Mouse (Mus musculus) myocyte (in vitro differentiated cells): Measurements from ENCODE around the gene Cbfb.

Experiments used
- CEBPB ChIP-seq: IDR thresholded peaks from 2 replicates; pipeline ENCODE4 v1.6.1; 2011; ENCODE audit warnings: mild to moderate bottlenecking, moderate library complexity; ENCODE audit not compliant: poor library complexity, insufficient read depth, severe bottlenecking
- E2F4 ChIP-seq: IDR thresholded peaks from one replicate; pipeline ENCODE4 v1.6.1; 2011; ENCODE audit warnings: mild to moderate bottlenecking, control low read depth, moderate library complexity; ENCODE audit not compliant: insufficient read depth
- MAX ChIP-seq: IDR thresholded peaks from one replicate; pipeline ENCODE4 v1.6.1; 2011; ENCODE audit warnings: low read depth, mild to moderate bottlenecking, control low read depth
- MYOD1 ChIP-seq, 3 experiments: IDR thresholded peaks; one replicate each; pipeline ENCODE4 v1.6.1; 2011; ENCODE audit warnings: control low read depth in 2 of 3, low read depth in 2 of 3, mild to moderate bottlenecking in 2 of 3, moderate library complexity in 1 of 3; ENCODE audit not compliant: insufficient read length in 2 of 3, control insufficient read depth in 1 of 3
- MYOG ChIP-seq, 3 experiments: IDR thresholded peaks; one replicate each; pipeline ENCODE4 v1.6.1; 2011; ENCODE audit warnings: control low read depth in 2 of 3, low read depth in 2 of 3, mild to moderate bottlenecking in 2 of 3; ENCODE audit not compliant: insufficient read length in 2 of 3, control insufficient read depth in 1 of 3, insufficient read depth in 1 of 3
- POLR2A ChIP-seq: IDR thresholded peaks from one replicate; pipeline ENCODE4 v1.6.1; 2011; ENCODE audit warnings: low read depth, mild to moderate bottlenecking, control low read depth, moderate library complexity; ENCODE audit not compliant: insufficient read length
- POLR2AphosphoS2 ChIP-seq: IDR thresholded peaks from one replicate; pipeline ENCODE4 v1.6.1; 2011; ENCODE audit warnings: low read depth, control low read depth; ENCODE audit not compliant: insufficient read length
- REST ChIP-seq: IDR thresholded peaks from one replicate; pipeline ENCODE4 v1.6.1; 2011; ENCODE audit warnings: mild to moderate bottlenecking, control low read depth, moderate library complexity; ENCODE audit not compliant: insufficient read depth, insufficient read length
- SRF ChIP-seq: IDR thresholded peaks from one replicate; pipeline ENCODE4 v1.6.1; 2011; ENCODE audit warnings: low read depth; ENCODE audit not compliant: control insufficient read depth, insufficient read length
- TCF12 ChIP-seq: IDR thresholded peaks from one replicate; pipeline ENCODE4 v1.6.1; 2011; ENCODE audit warnings: mild to moderate bottlenecking, control low read depth; ENCODE audit not compliant: poor library complexity, insufficient read depth, severe bottlenecking
- TCF3 ChIP-seq: IDR thresholded peaks from one replicate; pipeline ENCODE4 v1.6.1; 2011; ENCODE audit warnings: low read depth, control low read depth; ENCODE audit not compliant: insufficient read length
- USF1 ChIP-seq: IDR thresholded peaks from one replicate; pipeline ENCODE4 v1.6.1; 2011; ENCODE audit warnings: low read depth, mild to moderate bottlenecking, control low read depth, moderate library complexity

DNA sequence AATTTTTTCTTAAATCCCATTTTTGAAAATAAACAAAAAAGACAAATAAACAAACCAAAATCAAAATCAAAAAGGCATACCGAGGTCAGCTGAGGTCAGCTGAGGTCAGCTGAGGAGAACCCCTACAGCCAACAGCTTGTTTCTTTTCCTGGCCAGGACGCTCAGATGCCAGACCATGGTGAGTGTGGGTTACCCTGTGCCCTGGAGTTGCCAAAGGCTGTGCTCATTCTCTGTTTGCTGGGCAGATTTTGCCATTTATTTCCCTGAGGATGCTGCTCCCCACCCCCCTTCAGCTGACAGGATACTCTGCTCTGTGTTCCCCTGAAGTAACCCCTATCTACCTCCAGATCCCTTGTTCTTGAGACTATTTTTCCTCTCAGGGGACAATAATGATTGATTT is 3.4 kb upstream of the Cbfb start:
- TF ChIP-seq POLR2A, result no peak
- TF ChIP-seq MAX, result no peak
- TF ChIP-seq E2F4, result no peak
- no peak for TF ChIP-seq MYOD1 (IDR thresholded peaks at IDR 0.05; ENCODE audit: control insufficient read depth in 1 of 3, insufficient read length in 2 of 3, low read depth in 2 of 3)
- no peak for TF ChIP-seq POLR2AphosphoS2
- TF ChIP-seq TCF3, result no peak
- TF ChIP-seq CEBPB, result no peak
- TF ChIP-seq USF1, result no peak
- no peak for TF ChIP-seq TCF12
- TF ChIP-seq REST, result no peak
- TF ChIP-seq SRF, result no peak
- TF ChIP-seq MYOG (IDR thresholded peaks at IDR 0.05; ENCODE audit: control insufficient read depth in 1 of 3, insufficient read depth in 1 of 3, insufficient read length in 2 of 3, low read depth in 2 of 3), result no peak
